Mouse (Mus musculus) bone marrow macrophage, adult 2 months (primary cell): Measurements from ENCODE around the gene Spsb4.

Source experiments
- CTCF ChIP-seq: IDR thresholded peaks from 2 replicates; pipeline ENCODE4 v1.5.1; 2012; ENCODE audit warnings: low read depth, mild to moderate bottlenecking, low read length, moderate library complexity
- POLR2A ChIP-seq: IDR thresholded peaks from 2 replicates; pipeline ENCODE4 v1.6.1; 2012; ENCODE audit warnings: mild to moderate bottlenecking, low read depth, low read length, borderline replicate concordance

GRCm38 (mm10) chr9:96914851-96915250, 103.8 kb downstream of the Spsb4 start:
- TF ChIP-seq CTCF = no peak
- no peak for TF ChIP-seq POLR2A
